Mouse (Mus musculus): ENCODE results near the gene Morn2.

The Morn2 gene

GRCm38 (mm10) chr17:80324521-80324920, 34.5 kb downstream of the Morn2 start:
- no peak for DNase-seq

- DNase-seq = no peak
Measured at GRCm38 (mm10) chr17:80325456-80325855, 35.5 kb downstream of the Morn2 start.

GRCm38 (mm10) chr17:80326431-80326830, 36.4 kb downstream of the Morn2 start:
- DNase-seq = no peak

GRCm38 (mm10) chr17:80332386-80332785, 42.4 kb downstream of the Morn2 start:
- no peak for DNase-seq

GRCm38 (mm10) chr17:80345277-80345676, 55.3 kb downstream of the Morn2 start:
- DNase-seq = no peak

- no peak for DNase-seq
Measured at GRCm38 (mm10) chr17:80346591-80347125, 56.7 kb downstream of the Morn2 start.
